Mouse (Mus musculus): ENCODE data around the gene Pramel7.
"Not testable (repeated sequence)": the region's sequence is repeated elsewhere in the genome, so short reads cannot be mapped to it uniquely, and the experiment has no call there.

Gene Pramel7

GRCm38 (mm10) chr2:87496993-87497392 lies at the start of gene Pramel7:
TSS of gene Pramel7 (minus strand) at chr2:87497093.
- not testable (repeated sequence) for DNase-seq

GRCm38 (mm10) chr2:87545442-87545841 lies 48.5 kb upstream of the Pramel7 start, which contains the start of gene Olfr1128:
TSS of gene Olfr1128 (minus strand) at chr2:87545542.
- DNase-seq = no peak

DNA sequence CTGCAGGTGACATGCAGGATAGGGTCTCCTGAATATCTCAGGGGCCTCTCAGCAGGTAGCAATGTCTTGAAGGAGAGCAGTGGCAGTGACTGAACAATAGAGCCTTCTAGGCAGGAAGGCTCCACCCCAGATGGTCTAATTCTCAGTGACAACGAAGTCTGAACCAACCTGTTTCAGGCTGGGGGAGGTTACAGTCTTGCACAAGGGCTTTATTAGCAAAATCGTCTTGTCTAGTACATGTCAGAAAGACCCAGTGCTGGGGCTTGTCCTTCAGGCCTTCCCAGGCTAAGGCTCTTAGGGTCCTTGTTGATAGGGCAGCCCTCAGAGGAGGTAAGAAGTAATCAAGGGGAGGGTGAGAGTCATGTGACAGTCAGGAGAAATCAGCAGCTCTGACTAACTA lies 37.9 kb upstream of the Pramel7 start:
- no peak for DNase-seq

DNA sequence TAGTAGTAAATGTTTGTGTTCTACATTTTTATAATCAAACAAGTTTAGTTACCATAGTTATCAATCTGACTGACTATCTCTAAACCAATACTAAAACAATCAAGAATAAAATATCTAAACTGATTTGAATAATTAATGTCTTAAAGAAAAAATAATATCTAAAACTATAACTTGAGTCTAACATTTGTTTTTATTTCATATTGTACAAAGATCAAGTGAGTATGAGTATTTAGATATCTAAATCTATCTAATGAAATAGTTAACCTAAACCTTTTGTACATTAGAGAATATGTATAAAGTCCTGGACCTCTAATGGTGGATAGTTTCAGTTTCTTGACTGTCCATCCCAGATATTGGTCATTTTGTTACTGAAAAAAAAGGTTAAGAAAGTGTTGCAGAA lies 34.6 kb upstream of the Pramel7 start, which contains the start of gene Olfr153:
Gene Olfr153 (plus strand): TSS at position 301 of the 400 bp plus-strand sequence.
- DNase-seq = no peak

DNA sequence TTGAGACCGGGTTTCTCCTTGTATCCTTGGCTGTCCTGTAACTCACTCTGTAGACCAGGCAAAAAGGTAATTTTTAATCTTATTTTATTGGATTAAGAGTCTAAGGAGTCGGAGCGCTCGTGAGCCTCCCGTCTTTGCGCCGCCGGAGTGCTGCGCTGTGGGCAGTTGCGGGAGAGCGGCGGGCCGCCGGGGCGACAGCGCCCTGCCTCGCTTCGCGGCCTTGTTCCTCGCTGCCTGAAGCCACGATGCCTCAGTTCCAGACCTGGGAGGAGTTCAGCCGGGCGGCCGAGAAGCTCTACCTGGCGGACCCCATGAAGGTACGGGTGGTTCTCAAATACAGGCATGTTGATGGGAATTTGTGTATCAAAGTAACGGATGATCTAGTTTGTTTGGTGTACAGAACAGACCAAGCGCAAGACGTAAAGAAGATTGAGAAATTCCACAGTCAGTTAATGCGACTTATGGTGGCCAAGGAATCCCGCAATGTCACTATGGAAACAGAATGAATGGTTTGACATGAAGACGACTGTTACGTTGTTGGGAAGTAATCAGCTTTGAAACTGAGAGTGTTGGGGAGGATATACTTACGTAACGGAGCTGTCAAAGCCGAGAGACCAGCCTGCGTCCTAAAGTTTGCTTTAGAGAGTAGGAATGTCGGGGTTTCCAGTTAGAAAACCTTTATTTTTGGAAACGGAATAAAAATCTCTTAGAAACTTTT lies 29.2 kb upstream of the Pramel7 start:
- DNase-seq = not testable (repeated sequence)

DNA sequence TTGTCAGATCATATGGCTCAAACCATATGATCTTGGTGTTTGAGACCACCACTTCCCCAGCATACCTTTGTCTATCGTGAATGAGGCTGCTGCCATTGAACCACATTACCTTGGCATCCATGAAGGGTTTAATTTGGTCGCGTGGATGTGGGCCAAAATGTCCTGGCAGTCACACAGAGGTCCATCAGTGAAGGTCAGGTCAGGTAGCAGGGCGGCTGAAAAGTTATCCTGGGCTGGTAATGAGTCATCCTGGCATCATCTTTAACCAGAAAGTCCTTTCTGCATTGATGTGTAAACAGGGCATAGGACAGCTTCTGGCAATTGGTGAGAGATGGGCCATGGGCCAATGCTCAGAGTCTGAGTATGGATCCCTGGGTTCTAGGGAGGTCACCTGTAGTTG lies 23.8 kb upstream of the Pramel7 start:
- DNase-seq = no peak

GRCm38 (mm10) chr2:87516581-87516980 lies 19.7 kb upstream of the Pramel7 start:
- no peak for DNase-seq

DNA sequence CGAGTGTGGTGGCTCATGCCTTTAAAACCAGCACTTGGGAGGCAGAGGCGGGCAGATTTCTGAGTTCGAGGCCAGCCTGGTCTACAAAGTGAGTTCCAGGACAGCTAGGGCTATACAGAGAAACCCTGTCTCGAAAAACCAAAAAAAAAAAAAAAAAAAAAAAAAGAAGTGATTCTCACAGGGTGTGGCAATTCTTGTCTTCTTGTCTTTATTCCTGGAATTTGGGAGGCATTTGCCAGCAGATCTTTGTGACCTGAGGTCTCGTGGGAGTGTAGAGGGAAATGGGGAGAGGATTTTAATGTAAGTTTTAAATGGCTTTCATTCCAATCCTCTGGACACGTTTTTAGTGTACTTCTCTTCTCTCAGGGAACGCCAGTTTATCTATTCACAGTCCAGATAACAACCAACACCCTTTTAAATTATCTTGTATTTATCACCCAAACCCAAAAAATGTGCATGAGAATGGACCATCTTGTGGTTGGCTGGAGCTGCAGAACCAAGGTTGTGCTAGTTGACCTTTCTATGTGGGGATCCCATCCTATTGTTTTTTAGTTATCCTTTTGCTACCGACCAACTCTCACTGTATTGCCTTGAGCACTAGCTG lies 18.7 kb upstream of the Pramel7 start:
- no peak for DNase-seq

GRCm38 (mm10) chr2:87515046-87515445 lies 18.2 kb upstream of the Pramel7 start:
- DNase-seq = no peak

GRCm38 (mm10) chr2:87506265-87506664 lies 9.4 kb upstream of the Pramel7 start, which contains the start of gene Pramel6:
TSS of gene Pramel6 (plus strand) at chr2:87506565.
- no peak for DNase-seq

DNA sequence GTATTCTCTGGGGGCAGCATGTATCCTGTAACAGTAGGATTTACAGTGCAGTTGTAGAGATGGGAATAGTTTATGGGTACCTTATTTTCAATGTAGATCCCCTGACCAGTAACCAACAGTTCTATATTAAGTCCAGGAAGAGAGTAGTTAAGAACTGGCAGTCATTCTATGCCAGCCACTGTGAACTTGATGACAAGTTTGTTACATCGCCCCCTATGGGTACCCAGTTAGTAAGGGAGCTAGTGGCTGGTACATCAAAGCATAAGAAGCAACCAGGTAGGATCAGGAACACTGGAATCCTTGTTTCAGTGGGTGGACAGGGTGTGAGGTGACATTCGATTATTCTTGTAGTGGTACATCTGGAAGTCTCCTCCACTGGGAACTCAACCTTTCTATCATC lies 14.6 kb downstream of the Pramel7 start:
- DNase-seq = no peak

GRCm38 (mm10) chr2:87481158-87481557 lies 15.7 kb downstream of the Pramel7 start:
- no peak for DNase-seq

- DNase-seq = no peak
These were observed 16.7 kb downstream of the Pramel7 start for GRCm38 (mm10) chr2:87480207-87480606.

DNA sequence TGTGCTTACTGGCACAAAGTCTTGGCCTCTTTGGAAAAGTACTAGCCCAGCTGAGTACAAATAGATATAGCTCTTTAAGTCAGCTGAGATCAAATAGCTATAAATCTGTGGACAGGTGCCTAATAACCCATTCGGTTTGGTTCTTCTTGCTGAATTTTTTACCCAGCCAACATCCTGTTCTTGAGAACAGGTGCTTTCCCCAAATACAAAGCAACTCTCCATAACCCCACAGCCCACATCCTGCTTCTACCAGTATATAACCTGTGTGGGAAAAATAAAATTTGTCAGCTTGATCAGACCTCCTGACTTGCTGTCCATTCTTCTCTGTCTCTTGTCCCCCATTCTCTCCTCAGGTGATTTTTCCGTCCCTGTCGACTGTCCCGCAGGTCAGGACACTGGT lies 35.1 kb downstream of the Pramel7 start:
- DNase-seq = no peak

DNA sequence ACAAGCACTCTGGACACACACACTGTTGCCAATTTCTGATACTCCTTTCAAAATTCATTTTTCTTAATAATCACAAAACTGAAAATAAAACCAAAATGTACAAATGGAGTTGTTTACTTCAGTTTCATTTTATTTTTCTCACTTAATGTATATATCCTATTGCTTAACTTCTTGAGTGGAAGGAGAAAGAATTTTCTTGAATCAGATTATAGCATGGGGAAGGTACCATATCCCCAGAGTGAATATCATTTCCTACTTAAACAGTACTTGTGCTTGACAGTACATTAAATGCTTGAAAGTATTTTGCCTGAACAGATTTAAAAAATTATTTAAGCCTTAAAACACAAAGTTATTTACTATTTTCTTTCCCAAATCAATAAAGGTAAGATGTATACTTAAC lies 43.2 kb downstream of the Pramel7 start, which contains the start of gene Olfr1126:
Gene Olfr1126 (plus strand): TSS at position 301 of the 400 bp plus-strand sequence.
- no peak for DNase-seq

Data from spleen, adult 18-20 months (tissue).